Mouse (Mus musculus): ENCODE data around the gene Yjefn3.

GRCm38 (mm10) chr8:69888244-69888866 is 14.2 kb downstream of the Yjefn3 start:
- no peak for TF ChIP-seq CTCF (IDR thresholded peaks at IDR 0.05; ENCODE audit: control insufficient read depth, insufficient read depth, insufficient replicate concordance, low read depth, low read length)
- TF ChIP-seq POLR2A (IDR thresholded peaks at IDR 0.05; ENCODE audit: control insufficient read depth, low read depth, low read length) = no peak

Measured in testis, adult 2 months (tissue).